Mouse (Mus musculus) lung, embryonic 16.5 days (tissue): ENCODE results near the gene Edf1. TPM values are rescaled to one million over a fixed set of nuclear protein-coding genes. Genes with fewer than 3 reads are reported as not detected.
"Not testable (repeated sequence)": the region's sequence is repeated elsewhere in the genome, so short reads cannot be mapped to it uniquely, and the experiment has no call there.

Experiments used
- ATAC-seq: fragments of 200-750 bp; cut with Nextera tagmentation; 2 replicates; pipeline ENCODE4 v1.8.0; 2017; ENCODE audit warnings: low read depth, mild to moderate bottlenecking, moderate library complexity
- H3K27ac ChIP-seq: fragments of 300-500 bp; sonication (generic); 2 replicates; pipeline ENCODE4 v1.5.1; 2014; ENCODE audit warnings: mild to moderate bottlenecking, control low read depth, low read length
- H3K27me3 ChIP-seq: fragments of 300-500 bp; sonication (generic); 2 replicates; pipeline ENCODE4 v1.6.1; 2014; ENCODE audit warnings: low read depth, low read length, mixed read lengths; ENCODE audit not compliant: control insufficient read depth, insufficient read depth
- H3K36me3 ChIP-seq: fragments of 300-500 bp; sonication (generic); 2 replicates; pipeline ENCODE4 v1.6.1; 2014; ENCODE audit warnings: low read length; ENCODE audit not compliant: control insufficient read depth, insufficient read depth
- H3K4me1 ChIP-seq: fragments of 300-500 bp; sonication (generic); replicated peaks from 2 replicates; pipeline ENCODE4 v1.6.1; 2014; ENCODE audit warnings: low read length, mixed read lengths; ENCODE audit not compliant: control insufficient read depth, insufficient read depth
- H3K4me2 ChIP-seq: fragments of 300-500 bp; sonication (generic); 2 replicates; pipeline ENCODE4 v1.6.1; 2014; ENCODE audit warnings: low read depth, low read length, control low read depth
- H3K4me3 ChIP-seq: fragments of 300-500 bp; sonication (generic); 2 replicates; pipeline ENCODE4 v1.5.1; 2014; ENCODE audit warnings: mild to moderate bottlenecking, low read length, control low read depth
- H3K9ac ChIP-seq: fragments of 300-500 bp; sonication (generic); 2 replicates; pipeline ENCODE4 v1.6.1; 2014; ENCODE audit warnings: low read length, control low read depth
- H3K9me3 ChIP-seq: fragments of 300-500 bp; sonication (generic); 2 replicates; pipeline ENCODE4 v1.6.1; 2016; ENCODE audit warnings: low read length; ENCODE audit not compliant: control insufficient read depth
- WGBS: fragments of 180-500 bp; shearing (Covaris S2); extraction: QIAGEN DNeasy Blood & Tissue Kit; methylation state at CpG from one replicate; pipeline ENCODE4 v1.1.7; 2014; 5-methylcytosine and 5-hydroxymethylcytosine counted together
- polyA plus RNA-seq: library from polyadenylated mRNA; unstranded; fragments of >200 nt; fragmentation: Nextera tagmentation; extraction: Ambion mirVana; gene quantifications from 2 replicates; pipeline ENCODE4 v1.2.1, GENCODE M21; 2015

The Edf1 gene
- polyA plus RNA-seq, 1 experiment from 2014 or later: 355 TPM

GRCm38 (mm10) chr2:25541644-25542367 lies 15.8 kb upstream of the Edf1 start:
- no peak overlapping the region for H3K4me2 ChIP-seq
- WGBS: 58% methylated on average over 10 of the region's 10 CpGs
- no peaks in the 10 kb centered on the region for H3K27me3 ChIP-seq
- no peaks in the 10 kb centered on the region; the same call in 1 of the 2 replicates for H3K36me3 ChIP-seq
- no peak overlapping the region for H3K4me3 ChIP-seq
- no peak overlapping the region for H3K9ac ChIP-seq
- no peak overlapping the region for H3K27ac ChIP-seq
- H3K4me1 ChIP-seq: peaks cover 8% of the 10 kb centered on the region; the same call in 1 of the 2 replicates
- H3K9me3 ChIP-seq: no peaks in the 10 kb centered on the region
- ATAC-seq: no peak

- H3K36me3 ChIP-seq: no peaks in the 10 kb centered on the region
- peak; percentile 79 for ATAC-seq
- peak overlapping the region; percentile 69 for H3K27ac ChIP-seq
- H3K4me1 ChIP-seq: peaks cover 11% of the 10 kb centered on the region
- peak overlapping the region; percentile 76 for H3K4me3 ChIP-seq
- WGBS: 5% methylated on average over 38 of the region's 43 CpGs
- peak overlapping the region; percentile 85 for H3K4me2 ChIP-seq
- peak overlapping the region; percentile 86 for H3K9ac ChIP-seq
- no peaks in the 10 kb centered on the region for H3K27me3 ChIP-seq
- H3K9me3 ChIP-seq: no peaks in the 10 kb centered on the region
These were observed 11.4 kb upstream of the Edf1 start for GRCm38 (mm10) chr2:25545996-25546810.

GRCm38 (mm10) chr2:25546811-25547491 lies 10.7 kb upstream of the Edf1 start, which contains the start of gene Traf2:
TSS of gene Traf2 (minus strand) at chr2:25546940.
- Histone ChIP-seq H3K9me3 (no peaks in the 10 kb centered on the region), H3K4me3 (peak within 1 kb of the TSS; percentile 76), H3K4me1 (peaks cover 11% of the 10 kb centered on the region), H3K27me3 (no peaks in the 10 kb centered on the region), H3K4me2 (peak within 1 kb of the TSS; percentile 85), H3K36me3 (no peaks in the 10 kb centered on the region), H3K27ac (peak within 1 kb of the TSS; percentile 69), H3K9ac (peak within 1 kb of the TSS; percentile 86)
- peak; percentile 100 for ATAC-seq
- WGBS: 3% methylated on average over 44 of the region's 48 CpGs

GRCm38 (mm10) chr2:25549021-25549991 lies 8.3 kb upstream of the Edf1 start:
- 61% methylated on average over 9 of the region's 9 CpGs for WGBS
- Histone ChIP-seq H3K4me2 (no peak overlapping the region), H3K9me3 (no peaks in the 10 kb centered on the region), H3K4me1 (peaks cover 11% of the 10 kb centered on the region), H3K4me3 (no peak overlapping the region), H3K27me3 (no peaks in the 10 kb centered on the region), H3K27ac (no peak overlapping the region), H3K36me3 (no peaks in the 10 kb centered on the region), H3K9ac (no peak overlapping the region)
- ATAC-seq: no peak

- 18% methylated on average over 5 of the region's 5 CpGs for WGBS
- no peaks in the 10 kb centered on the region for H3K27me3 ChIP-seq
These were observed 6.5 kb upstream of the Edf1 start for GRCm38 (mm10) chr2:25551186-25551585.

GRCm38 (mm10) chr2:25553171-25553786 lies 4.4 kb upstream of the Edf1 start:
- not testable (repeated sequence) for H3K4me3 ChIP-seq, H3K9ac ChIP-seq, H3K4me2 ChIP-seq, ATAC-seq, H3K4me1 ChIP-seq, H3K27me3 ChIP-seq, H3K9me3 ChIP-seq, H3K36me3 ChIP-seq, H3K27ac ChIP-seq
- 82% methylated on average over 4 of the region's 4 CpGs for WGBS

More at GRCm38 (mm10) chr2:25551186-25551585, 6.5 kb upstream of the Edf1 start:
- Histone ChIP-seq H3K9me3 (no peaks in the 10 kb centered on the region), H3K36me3 (no peaks in the 10 kb centered on the region), H3K4me2 (no peak overlapping the region), H3K4me3 (no peak overlapping the region), H3K4me1 (peaks cover 4% of the 10 kb centered on the region), H3K27ac (no peak overlapping the region), H3K9ac (no peak overlapping the region)
- ATAC-seq: no peak

- H3K27ac ChIP-seq, H3K9me3 ChIP-seq, H3K4me3 ChIP-seq, ATAC-seq, H3K4me2 ChIP-seq, H3K36me3 ChIP-seq, H3K9ac ChIP-seq, H3K27me3 ChIP-seq: not testable (repeated sequence)
- 49% methylated on average over 2 of the region's 2 CpGs for WGBS
- peaks cover 18% of the 10 kb centered on the region for H3K4me1 ChIP-seq
These were observed 2.2 kb upstream of the Edf1 start for GRCm38 (mm10) chr2:25555479-25555878.

GRCm38 (mm10) chr2:25556296-25556695 lies 1.4 kb upstream of the Edf1 start:
- Histone ChIP-seq H3K4me1 (peaks cover 18% of the 10 kb centered on the region), H3K4me2 (no peak overlapping the region), H3K27ac (no peak overlapping the region), H3K4me3 (no peak overlapping the region), H3K27me3 (no peaks in the 10 kb centered on the region), H3K9ac (no peak overlapping the region), H3K36me3 (peaks cover 10% of the 10 kb centered on the region), H3K9me3 (no peaks in the 10 kb centered on the region)
- no peak for ATAC-seq
- WGBS: 29% methylated on average over 1 of the region's 1 CpGs
